Mouse (Mus musculus) CD4-positive, CD25-positive, alpha-beta regulatory T cell, adult 2 months (primary cell): Measurements from ENCODE around the gene Bicdl2.

Experiments
- DNase-seq: peaks from one replicate; pipeline ENCODE4 v3.0.0-alpha.2; 2012; ENCODE audit warnings: low read depth, low spot score

The Bicdl2 gene

DNA sequence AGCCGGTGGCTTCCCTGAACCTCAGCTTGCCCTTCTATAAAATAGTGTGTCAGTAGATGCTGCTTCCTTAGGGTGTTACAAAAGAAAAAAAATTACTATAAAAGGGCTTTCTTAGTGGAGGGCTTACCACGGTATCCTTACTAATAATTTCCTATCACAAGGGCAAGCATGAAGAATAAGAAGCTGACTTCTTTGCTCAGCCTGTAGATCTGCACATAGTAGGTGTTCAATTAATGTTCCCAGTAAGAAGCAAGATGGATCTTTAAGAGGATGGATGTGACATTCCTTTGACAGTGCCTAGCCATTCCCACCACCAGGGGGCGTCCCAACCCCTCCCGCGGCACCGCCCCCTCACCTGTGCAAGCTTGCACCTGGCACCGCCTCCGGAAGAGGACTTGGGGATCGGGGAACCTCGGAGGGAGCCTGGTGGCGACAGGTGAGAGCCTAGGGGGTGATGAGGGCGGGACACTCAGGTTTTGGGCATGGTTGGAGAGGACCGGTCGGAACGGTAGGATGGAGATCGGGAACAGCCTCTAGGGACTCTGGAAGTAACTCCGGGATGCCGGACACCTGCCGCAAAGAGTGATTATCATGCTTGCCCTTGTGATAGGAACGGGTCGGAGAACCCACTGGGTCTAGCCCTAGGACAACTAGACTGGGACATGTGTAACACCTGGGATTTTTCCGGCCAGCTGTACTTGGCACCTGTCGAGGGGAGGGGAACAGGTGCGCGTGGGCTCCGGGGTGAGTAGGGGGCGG is at the start of gene Bicdl2:
Gene Bicdl2, plus strand, starts transcription at position 390 of the 759 bp plus-strand sequence.
- DNase-seq: peak; percentile 76

DNA sequence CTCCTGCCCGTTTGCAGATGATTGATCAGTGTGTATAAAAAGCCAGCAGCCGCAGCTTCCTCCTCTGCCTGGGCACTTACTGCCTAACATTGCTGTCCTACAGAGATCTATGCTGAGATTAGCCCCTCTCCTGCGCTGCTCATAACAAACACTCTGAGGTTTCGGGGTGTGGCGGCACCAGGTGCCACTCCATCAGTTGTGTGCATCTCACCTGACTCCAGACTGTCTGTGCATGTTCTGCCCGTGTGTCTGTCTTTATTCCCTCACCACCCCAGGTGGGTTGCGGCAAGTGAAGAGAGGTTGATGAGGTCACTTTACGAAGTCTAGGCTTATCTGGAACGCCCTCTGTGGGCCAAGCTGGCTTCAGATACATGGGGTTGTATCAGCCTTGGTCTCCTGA is 43.2 kb upstream of the Bicdl2 start:
- peak; percentile 67 for DNase-seq

DNA sequence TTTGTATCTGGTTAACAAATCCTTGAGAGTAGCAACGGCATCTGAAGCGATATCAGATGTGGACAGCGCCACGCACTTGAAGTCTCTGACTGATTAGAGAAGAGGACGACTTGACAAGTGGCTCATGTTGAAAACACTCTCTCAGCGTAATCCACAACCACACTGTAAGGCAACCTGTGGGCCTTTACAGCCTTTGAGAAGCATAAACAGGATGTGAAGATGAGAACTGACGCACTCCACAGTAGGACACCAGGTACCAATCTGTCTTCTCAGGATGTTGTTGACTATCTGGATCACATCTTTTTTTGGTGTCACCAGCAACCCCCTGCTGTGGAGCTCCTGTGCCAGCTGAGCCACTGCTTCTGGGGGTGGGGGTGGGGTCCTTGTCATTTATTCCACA is 40.0 kb upstream of the Bicdl2 start:
- DNase-seq: peak; percentile 83

DNA sequence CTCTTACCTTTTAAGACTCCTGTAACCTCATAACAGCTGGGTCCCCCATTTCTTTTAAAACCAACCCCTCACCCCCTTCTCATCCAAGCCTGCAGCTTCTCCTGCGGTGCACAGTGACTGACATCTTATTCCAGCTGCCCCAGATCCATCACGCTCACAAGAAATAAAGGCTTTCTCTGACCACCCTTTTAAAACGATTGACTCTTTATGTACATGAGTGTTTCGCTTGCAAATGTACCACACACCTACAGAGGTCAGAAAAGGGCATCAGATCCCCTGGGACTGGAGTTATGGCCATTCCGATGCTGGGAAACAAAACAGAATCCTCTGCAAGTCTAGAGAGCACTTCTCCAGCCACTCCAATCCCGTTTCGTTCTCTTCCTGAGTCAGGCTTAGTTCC is 32.5 kb upstream of the Bicdl2 start:
- DNase-seq: no peak

DNA sequence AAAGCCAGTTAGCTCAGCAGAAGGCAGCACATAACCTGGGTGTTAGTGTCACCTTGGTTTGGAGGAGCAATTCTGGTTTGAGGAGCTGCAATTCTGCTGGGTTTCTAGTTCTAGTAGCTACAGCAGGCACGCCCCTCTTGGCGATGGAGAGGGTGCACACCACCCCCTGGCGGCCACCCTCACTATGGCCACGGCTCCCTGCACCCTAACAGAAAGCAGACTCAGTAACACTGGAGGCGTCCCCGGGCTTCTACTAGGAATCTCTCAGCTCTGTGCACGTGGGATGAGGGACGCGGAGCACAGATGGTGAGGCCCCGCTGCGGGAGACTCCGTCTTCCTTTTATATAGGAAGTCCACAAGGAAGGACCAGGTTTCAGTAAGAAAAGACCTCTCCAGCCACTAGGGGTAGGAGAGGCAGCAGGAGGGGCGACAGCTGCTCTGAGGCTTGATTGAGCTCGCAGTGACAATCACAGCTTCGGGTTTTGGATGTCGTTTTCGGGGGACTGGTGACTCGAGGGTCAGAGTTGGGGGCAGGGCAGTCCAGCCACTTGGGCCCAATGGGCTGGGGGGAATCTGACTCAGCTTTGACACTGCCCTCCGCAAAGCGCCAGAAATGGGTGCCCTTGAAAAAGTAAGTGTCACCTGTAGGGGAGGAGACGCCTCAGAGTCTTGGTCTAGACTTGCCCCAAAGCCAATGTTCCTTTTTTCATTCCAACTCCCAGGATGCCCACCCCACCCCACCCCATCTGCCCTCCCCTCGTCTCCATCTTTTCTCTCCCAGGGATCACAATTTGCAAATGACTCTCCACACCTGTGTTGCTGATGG is 29.9 kb upstream of the Bicdl2 start:
- peak; percentile 90 for DNase-seq

DNA sequence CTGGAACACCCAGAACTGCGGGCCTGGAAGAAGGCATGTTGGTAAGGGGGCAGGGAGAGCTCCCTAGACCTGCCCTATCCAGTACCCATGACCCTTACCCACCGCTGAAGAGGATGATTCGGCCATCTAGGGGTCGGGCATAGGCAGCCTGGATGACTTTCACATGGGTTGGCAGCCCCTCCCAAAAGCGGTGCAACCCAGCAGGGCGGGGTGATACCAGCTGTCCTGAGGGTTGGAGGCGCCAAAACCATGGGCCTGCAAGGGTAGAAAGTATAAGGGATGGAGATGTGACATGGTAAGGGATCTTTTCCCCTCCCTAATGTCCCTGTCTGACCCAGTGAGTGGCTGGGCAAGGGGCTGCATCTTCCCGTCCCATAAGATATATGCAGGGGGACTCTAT is 29.1 kb upstream of the Bicdl2 start:
- no peak for DNase-seq

DNA sequence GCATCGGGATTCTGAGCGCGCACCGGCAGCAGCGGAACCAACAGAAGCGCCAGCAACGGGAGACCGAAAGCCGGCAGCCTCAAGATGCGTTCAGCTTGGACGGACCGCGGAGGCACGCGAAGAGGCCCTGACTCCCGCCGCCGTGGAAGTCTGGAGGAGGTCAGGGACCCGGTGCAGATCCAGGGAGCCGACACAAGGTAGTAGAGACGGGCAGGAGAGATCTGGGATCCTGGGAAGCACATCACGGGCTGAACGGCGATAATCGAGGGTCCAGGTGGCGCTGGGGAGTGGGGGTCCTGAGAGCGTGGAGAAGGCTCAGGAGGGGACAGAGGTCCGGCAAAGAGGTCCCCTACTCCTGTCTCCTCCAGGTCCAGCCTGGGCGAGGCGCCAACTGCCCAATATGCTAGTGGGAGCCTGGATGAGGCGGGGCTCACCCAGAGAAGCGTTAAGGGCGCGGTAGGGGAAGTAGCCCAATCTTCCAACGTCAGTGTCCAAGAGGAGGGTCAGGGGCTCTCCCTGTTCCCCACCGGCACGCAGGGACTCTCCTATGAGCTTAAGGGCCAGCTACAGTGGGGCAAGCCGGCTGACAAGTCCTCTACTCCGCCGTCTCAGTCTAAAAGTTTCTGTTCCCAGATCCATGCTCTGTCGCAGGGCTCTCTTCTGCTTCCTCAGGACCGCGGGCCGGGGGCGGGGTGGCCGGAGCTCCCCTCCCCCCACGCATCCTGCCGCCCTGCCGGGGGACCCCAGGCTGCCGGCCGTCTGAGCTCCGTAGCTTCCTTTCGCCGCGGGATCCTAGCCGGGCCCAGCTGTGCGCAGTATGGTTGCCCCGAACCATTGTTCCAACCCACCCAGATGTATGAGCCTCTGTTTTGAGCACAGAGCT is 15.5 kb upstream of the Bicdl2 start, which contains the start of gene Mmp25:
Gene Mmp25, minus strand, starts transcription at position 665 of the 883 bp plus-strand sequence.
- DNase-seq: no peak

DNA sequence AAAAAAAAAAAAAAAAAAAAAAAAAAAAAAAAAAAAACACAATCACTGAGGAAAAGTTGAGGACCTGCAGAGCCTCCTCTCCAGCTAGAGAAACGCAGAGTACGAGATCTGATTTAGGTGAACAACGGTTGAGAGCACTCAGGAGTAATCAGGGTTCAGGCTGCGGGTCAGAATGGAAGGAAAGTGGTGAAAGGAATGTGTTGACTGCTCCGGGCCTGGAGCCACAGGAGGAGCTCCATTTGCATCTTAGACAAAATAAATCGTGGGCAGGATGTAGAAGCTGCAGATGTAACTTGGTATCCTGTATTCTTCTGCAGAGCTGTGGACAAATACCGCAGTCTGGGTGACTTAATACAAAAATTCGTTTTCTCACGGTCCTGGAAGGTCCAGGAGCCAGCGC is 14.4 kb upstream of the Bicdl2 start:
- DNase-seq: no peak

DNA sequence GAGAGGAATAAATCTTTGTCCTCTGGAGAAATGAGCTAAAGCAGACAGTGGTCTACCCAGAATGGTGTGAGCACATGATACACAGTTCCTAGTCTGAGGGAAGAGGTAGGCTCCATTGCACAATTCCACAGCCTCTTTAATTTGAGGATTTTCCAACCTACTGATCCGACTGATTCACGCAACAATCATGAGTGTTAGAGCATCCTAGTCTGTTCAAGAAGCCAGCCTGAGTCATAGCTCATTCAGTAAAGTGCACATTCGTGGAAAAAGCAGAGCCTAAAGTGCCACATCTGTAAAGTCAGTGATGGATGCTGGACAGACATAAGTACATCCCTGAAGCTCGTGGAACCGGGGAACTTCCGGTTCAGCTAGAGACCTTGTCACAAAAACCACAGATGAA is 8.9 kb upstream of the Bicdl2 start:
- no peak for DNase-seq

DNA sequence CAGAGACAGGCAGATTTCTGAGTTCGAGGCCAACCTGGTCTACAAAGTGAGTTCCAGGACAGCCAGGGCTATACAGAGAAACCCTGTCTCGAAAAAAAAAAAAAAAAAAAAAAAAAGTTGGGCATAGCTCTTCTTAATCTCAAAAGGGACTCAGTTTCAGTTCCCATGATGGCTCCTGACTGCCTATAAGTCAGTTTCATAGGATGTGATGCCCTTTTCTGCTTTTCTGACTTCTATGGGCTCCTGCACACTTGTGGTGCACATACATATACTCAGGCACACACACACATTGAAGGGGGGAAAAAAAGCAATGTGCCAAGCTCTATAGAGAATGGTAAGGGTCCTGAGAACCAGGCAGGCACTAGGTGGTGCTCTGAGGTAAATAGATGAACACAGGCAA is 7.0 kb upstream of the Bicdl2 start:
- no peak for DNase-seq

DNA sequence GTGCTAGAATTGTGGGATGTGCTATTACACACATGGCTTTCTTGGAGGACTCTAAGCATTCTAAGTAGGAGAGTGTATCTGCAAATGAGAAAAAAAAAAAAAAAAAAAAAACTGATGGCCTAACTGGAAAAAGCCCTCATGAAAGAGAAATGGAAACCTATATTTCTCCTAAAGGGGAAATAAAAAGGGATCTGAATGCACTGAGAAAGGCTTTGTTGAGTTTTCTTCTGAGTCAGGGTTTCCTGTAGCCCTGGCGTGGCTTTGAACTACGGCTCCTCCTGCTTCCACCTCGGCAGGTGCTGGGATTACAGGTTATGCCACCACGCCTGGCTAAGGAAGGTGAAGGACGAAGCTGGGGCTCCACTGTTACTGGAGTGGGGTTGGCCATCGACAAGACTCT is 6.3 kb upstream of the Bicdl2 start:
- DNase-seq: no peak

DNA sequence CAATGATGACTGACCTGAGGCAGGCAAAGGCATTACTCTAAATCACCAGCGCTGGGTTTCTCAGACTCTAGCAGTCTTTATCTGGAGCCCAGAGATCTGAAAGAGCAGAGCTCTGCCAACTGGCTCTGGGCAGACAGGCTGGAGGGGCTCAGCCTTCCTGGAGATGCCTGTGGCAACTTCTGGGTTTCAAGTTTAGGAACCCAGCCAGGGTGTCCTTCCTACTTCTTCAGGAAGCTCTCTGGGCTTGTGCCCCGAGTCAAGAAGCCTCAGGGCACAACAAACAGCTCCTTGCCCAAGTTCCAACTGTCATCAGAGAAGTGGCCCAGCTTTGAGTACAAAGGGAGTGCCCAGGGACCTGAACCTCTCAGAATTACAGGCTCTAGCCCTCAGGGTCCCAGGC is 5.9 kb upstream of the Bicdl2 start:
- no peak for DNase-seq

DNA sequence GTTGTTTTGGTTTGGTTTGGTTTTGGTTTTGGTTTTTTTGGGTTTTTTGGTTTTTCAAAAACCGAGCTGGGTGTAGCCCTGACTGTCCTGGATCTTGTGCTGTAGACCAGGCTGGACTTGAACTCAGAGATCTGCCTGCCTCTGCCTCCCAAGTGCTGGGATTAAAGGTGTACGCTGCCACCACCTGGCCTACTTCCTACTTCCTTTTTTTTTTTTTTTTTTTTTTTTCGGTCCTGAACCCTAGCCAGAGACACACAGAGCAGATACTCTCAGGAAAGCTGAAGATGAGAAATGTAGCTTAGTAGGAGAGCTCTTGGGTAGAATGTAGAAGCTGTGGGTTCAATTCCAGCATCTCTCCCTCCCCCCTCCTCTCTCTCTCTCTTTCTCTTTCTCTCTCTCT is 1.9 kb upstream of the Bicdl2 start:
- DNase-seq: no peak

DNA sequence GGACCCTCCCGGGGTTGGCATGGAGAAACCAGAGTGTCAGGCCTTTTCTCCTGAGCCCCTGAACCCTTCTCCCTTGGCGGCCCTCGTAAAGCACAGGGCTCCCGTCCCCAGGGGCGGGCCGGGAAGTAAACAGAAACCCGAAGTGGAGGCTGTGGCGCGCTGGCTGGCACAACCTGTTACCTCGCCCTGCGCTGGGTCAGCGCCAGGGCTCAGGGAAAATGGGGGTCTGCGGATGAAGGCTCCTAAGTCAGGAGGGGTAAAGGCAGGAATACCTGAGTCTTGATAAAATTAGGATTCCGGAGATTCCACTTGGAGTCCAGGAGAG is 532 bp downstream of the Bicdl2 start:
- no peak for DNase-seq

DNA sequence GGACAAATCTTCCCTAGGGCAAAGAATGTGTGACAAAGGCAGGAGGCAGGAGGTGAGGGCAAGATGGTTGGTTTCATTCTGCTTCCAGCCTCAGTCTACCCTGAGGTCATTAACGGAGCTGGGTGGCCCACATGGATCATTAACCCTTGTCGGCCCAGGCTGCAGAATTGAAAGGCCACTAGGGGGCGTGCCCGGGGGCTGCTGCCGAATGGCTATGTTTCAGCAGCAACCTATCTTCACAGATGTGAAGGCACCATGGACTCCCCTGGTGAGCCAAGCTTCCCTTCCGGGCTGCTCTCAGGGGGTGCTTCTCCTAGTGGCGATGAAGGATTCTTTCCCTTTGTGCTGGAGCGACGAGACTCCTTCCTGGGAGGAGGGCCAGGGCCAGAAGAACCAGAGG is 1.2 kb downstream of the Bicdl2 start:
- DNase-seq: peak; percentile 59

DNA sequence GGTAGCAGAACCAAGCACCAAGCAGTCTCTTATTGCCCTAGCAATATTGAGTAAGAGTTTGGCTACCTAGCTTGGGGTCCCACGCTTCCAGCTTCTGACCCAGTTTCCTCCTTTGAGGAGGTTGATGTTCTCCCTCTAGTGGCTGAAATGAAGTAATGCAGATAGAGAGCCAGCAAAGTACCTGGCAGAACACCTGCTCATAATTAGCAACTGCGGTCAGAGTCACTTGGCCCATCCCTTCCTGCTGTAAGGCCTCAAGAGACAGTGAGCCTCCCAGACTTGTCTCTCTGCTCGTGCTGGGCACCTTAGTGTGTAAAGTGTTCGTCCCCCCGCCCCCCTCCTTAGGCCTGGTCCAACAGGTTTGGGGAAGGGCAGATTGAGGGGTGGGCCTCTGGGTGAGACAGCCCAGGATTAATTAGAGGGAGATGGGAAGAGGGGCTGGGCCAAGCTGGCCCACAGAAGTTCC is 4.3 kb downstream of the Bicdl2 start:
- DNase-seq: peak; percentile 67

DNA sequence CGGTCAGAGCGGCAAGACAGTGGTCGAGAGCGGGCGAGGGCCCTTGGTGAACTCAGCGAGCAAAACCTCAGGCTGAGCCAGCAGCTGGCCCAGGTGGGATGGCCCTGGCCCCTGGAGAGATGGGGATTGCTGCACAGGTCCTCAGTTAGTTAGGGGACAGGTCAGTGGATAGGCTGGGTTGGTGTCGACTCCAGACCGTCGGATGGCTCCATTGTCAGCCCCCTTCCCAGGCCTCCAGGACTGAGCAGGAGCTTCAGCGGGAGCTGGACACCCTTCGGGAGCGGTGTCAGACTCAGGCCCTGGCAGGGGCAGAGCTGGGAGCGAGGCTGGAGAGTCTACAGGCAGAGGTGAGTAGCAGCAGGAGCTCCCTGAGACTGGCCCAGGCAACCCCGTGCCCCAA is 5.2 kb downstream of the Bicdl2 start:
- no peak for DNase-seq

DNA sequence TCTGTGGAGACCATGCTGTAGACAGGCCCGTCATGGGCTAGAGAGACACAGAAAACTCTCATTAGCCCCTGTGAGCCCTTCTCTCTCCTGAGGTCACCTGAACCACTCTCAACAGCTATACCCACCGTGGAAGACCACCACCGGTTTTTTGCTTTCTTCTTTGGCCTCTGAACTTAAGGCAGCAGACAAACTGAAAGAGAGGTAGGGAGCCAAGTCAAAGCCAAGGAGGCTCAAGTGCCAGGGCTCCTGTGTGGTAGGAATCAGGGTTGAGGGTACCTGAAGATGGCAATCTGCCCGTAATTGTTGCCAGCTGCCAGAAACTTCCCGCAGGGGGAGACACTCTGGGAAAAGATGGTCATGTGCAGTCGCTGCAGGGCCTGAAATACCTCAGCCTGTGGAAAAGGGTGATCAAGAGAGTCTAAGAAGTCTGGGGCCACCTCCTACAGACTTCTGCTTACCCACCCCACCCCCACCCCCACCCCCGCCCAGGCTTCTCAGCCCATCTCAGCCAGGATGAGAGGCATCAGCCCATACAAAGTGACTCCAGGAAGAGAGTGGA is 10.3 kb downstream of the Bicdl2 start:
- no peak for DNase-seq

DNA sequence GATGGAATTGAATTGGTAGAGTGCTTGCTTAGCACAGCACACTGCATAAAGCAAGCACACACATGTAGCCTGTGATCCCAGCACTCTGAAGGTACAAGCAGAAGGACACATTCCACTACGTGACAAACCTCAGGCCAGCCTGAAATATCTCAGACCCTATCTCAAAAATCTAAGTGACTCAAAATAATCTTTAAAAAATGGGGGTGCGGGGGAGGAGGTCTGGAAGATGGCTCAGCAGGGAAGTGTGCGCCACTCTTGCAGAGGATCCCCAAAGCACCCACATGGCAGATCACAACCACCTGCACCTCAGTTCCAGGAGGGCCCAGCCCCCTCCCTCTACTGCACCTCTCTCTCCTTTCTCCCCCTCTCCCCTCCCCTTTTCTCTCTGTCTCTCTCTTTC is 11.2 kb downstream of the Bicdl2 start:
- DNase-seq: no peak

DNA sequence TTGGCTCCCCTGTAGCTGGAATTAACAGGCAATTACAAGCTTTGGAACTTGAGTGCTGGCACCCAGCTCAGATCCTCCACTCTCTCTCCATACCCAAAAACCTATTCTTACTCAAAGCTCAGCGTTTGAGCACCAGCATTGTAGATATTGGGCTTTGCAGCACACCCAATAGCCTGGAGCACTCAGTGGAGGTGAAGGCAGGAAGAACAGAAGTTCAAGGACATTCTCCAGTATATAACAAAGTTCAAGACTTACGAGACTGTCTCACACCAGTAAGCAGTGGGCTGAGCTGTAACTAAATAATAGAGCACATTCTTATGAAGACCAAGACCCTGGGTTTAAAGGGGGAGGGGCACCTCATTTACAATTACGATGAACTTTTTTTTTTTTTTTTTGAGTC is 12.5 kb downstream of the Bicdl2 start:
- DNase-seq: no peak

DNA sequence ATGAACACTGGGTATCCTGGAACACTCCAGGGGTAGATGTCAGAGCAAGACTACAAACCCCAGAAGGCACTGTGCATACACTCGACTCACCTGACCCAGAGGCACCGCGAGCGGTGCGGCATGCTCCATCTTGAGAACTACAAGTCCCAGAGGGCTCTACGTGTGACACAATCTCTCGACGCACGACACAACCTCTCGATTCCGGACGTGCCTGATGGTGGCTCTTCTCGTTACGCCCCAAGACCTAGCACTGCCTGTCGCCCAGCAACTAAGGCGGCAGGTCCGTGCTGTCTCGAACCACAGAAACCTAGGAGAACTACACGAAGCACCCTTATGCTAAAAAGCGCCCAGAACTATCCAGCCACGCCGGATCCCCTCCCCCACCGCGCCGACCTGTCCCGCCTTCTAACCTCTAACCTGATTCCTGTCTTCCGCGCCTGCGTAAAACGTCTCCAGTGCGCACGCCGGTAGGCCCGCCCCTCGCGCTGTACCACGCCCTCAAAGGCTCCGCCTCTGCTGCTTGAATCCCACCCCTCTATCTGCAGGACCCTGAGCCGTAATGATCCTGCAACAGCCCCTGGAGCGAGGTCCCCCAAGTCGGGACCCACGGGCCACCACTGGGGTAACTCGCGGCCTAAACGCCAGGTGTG is 13.2 kb downstream of the Bicdl2 start, which contains the start of the genes Hcfc1r1 and Thoc6:
Gene Hcfc1r1, plus strand, starts transcription at position 173 of the 650 bp plus-strand sequence.
Gene Thoc6, minus strand, starts transcription at position 459 of the 650 bp plus-strand sequence.
- DNase-seq: peak; percentile 96
